Mouse (Mus musculus) ES-E14 (cell line): ENCODE results near the gene Hip1r. TPM values are rescaled to one million over a fixed set of nuclear protein-coding genes. Genes with fewer than 3 reads are reported as not detected.

Experiments used
- DNase-seq: peaks from one replicate; pipeline ENCODE4 v3.0.0-alpha.2; 2013; ENCODE audit warnings: low read depth, low spot score
- H3K27ac ChIP-seq: 2 replicates; pipeline ENCODE4 v1.5.1; 2012; ENCODE audit warnings: low read depth, mild to moderate bottlenecking, low read length, moderate library complexity, mixed read lengths; ENCODE audit not compliant: poor library complexity, insufficient read depth, severe bottlenecking
- H3K36me3 ChIP-seq: 2 replicates; pipeline ENCODE4 v1.6.1; 2012; ENCODE audit warnings: mild to moderate bottlenecking, low read length, moderate library complexity, mixed read lengths; ENCODE audit not compliant: control insufficient read depth, poor library complexity, insufficient read depth, severe bottlenecking
- H3K4me1 ChIP-seq, 2 experiments: fragments of 150-350 bp in 1 of 2; sonication (generic) in 1 of 2; 2 replicates each; pipeline ENCODE4 v1.6.1; 2012; ENCODE audit warnings: low read length in 2 of 2, mild to moderate bottlenecking in 1 of 2, mixed read lengths in 1 of 2; ENCODE audit not compliant: control insufficient read depth in 2 of 2, insufficient read depth in 2 of 2, poor library complexity in 1 of 2
- H3K4me3 ChIP-seq, 2 experiments: fragments of 150-350 bp in 1 of 2; sonication (generic) in 1 of 2; 2 replicates each; pipeline ENCODE4 v1.5.1; 2012; ENCODE audit warnings: low read length in 2 of 2, low read depth in 1 of 2, mild to moderate bottlenecking in 1 of 2, mixed read lengths in 1 of 2; ENCODE audit not compliant: insufficient read depth in 1 of 2, poor library complexity in 1 of 2, severe bottlenecking in 1 of 2
- H3K9ac ChIP-seq: 2 replicates; pipeline ENCODE4 v1.6.1; 2012; ENCODE audit warnings: low read depth, mild to moderate bottlenecking, low read length, mixed read lengths; ENCODE audit not compliant: poor library complexity, insufficient read depth, severe bottlenecking
- H3K9me3 ChIP-seq: fragments of 150-350 bp; sonication (generic); 2 replicates; pipeline ENCODE4 v1.6.1; 2012; ENCODE audit warnings: low read depth, mild to moderate bottlenecking, low read length; ENCODE audit not compliant: control insufficient read depth, insufficient read depth
- CHD2 ChIP-seq: IDR thresholded peaks from 2 replicates; pipeline ENCODE4 v1.6.1; 2014; ENCODE audit warnings: mild to moderate bottlenecking, low read depth, low read length, inconsistent platforms
- HCFC1 ChIP-seq: IDR thresholded peaks from 2 replicates; pipeline ENCODE4 v1.6.1; 2012; ENCODE audit warnings: low read length, inconsistent platforms, borderline replicate concordance; ENCODE audit not compliant: insufficient read depth
- MAFK ChIP-seq: IDR thresholded peaks from 2 replicates; pipeline ENCODE4 v1.6.1; 2014; ENCODE audit warnings: mild to moderate bottlenecking, low read depth, low read length, inconsistent platforms; ENCODE audit not compliant: insufficient read depth
- ZC3H11A ChIP-seq: IDR thresholded peaks from 2 replicates; pipeline ENCODE4 v1.6.1; 2012; ENCODE audit warnings: low read depth, mild to moderate bottlenecking, inconsistent platforms, low read length, borderline replicate concordance
- ZNF384 ChIP-seq: IDR thresholded peaks from 2 replicates; pipeline ENCODE4 v1.6.1; 2012; ENCODE audit warnings: low read depth, low read length, inconsistent platforms
- in situ Hi-C, 2 experiments: fragments of 600-800 bp; cut with MboI; formaldehyde crosslinking; loops; one replicate each; pipeline ENCODE4 v1.15.1; 2025; ENCODE audit warnings: low sequenced_read_pairs in 2 of 2, inconsistent platforms in 1 of 2; ENCODE audit not compliant: unreplicated experiment in 2 of 2
- total RNA-seq: library from RNA; depleted of rRNA; stranded (reverse); fragments of 300-350 nt; gene quantifications from 2 replicates; pipeline ENCODE4 v1.2.3, GENCODE M21; 2012

Hip1r gene
- total RNA-seq, 1 experiment = 9.7 TPM

DNA sequence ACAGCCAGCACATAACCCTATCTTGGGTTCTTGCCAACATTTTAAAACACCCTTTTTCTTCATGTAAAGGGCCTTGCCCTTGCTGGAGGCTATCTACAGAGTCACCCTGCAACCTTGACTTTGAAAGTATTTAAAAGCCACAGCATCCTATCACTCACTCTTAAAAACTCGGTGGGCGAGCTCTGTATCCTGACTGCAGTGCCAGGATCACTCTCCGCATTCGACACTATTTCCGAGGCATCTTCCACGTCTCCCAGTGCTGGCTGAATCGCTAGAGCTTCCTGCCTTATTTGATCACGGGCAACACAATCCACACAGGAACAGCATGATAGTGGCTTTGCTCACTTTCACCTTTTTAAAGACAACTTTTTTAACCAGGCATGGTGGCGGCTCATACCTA is 44.5 kb downstream of the Hip1r start:
- Histone ChIP-seq H3K36me3 (no peaks in the 10 kb centered on the region), H3K4me3 (no peak overlapping the region), H3K27ac (no peak overlapping the region), H3K4me1 (peaks cover 0 to 21% of the 10 kb centered on the region in 2 experiments; a peak in 3 of 4 replicates), H3K9ac (no peak overlapping the region), H3K9me3 (no peaks in the 10 kb centered on the region)
- TF ChIP-seq CHD2 (no peak), ZNF384 (no peak), HCFC1 (no peak), ZC3H11A (no peak), MAFK (no peak)
- no peak for DNase-seq
- in situ Hi-C loops = no loop called here

DNA sequence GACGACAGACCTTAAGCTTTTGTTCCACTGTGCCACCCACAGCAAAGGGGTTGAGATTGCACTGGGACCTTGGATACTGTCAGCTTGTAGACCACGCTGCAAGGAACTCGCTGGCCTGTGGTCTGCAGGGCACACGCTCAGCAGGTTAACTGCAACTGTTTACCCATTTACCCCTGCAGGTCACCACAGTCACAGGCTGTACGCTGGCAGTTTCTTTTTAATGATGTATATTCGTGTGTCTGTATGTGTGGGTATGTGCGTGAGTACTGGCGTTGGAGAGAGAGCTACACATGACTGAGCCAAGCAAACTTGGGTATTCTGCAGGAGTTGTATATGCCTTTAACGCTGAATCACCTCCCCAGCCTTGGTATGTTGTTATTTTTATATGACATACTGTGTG is 45.2 kb downstream of the Hip1r start:
- H3K4me1 ChIP-seq = peaks cover 0 to 18% of the 10 kb centered on the region in 2 experiments; a peak in 3 of 4 replicates
- no peaks in the 10 kb centered on the region for H3K36me3 ChIP-seq

DNA sequence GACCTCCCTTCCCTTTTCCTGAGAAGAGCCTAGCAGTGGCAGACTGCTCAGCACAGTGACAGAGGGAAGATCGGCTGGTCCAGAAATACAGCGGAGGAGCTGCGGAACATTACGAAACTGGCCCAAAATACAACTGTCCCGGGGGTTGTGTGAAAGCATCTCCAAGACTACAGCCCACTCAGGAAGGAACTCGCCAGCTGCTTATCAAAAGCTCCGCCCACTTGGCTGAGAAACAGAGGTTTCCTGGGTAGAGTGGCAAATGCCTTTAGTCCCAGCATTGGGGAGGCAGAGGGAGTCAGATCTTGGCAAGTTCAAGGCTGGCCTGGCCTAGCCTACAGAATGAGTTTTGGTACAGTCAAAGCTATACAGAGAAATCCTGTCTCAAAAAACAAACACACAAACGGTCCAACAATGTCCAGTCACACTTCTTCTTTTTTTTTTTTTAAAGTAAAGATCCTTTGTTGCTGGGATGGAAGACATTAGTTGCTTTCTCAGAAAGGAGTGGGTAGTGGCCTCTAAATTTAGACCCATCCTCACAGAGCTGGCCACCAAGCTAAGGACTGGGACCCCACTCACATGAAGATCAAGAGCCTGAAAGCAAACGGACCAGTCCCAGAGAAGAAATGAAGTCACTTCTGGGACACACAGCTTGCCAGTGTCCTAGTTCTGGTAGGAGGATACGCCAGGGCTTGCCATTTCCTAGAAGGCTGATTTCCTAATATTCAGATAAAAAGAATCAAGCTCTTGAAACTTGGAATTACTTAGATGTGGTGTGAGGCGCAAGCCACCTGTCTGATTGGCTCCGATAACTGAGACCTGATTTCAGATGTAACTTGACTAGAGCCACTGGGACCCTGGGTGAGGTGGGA is 46.2 kb downstream of the Hip1r start:
- no peak for DNase-seq
- Histone ChIP-seq H3K4me1 (peaks cover 0 to 12% of the 10 kb centered on the region in 2 experiments; a peak in 3 of 4 replicates), H3K27ac (no peak overlapping the region), H3K4me3 (no peak overlapping the region), H3K36me3 (no peaks in the 10 kb centered on the region), H3K9ac (0 out of 2 replicates have a peak overlapping the region, but pooled peaks have one; percentile 25), H3K9me3 (no peaks in the 10 kb centered on the region)
- in situ Hi-C loops = no loop called here
- no peak for TF ChIP-seq ZNF384
- TF ChIP-seq HCFC1 = no peak
- TF ChIP-seq MAFK = no peak
- no peak for TF ChIP-seq ZC3H11A
- TF ChIP-seq CHD2 = no peak

More for the DNA sequence above, 45.2 kb downstream of the Hip1r start:
- Histone ChIP-seq H3K27ac (no peak overlapping the region), H3K9ac (no peak overlapping the region), H3K4me3 (no peak overlapping the region), H3K9me3 (no peaks in the 10 kb centered on the region)
- no peak for DNase-seq
- in situ Hi-C loops = no loop called here
- TF ChIP-seq ZC3H11A (no peak), HCFC1 (no peak), MAFK (no peak), ZNF384 (no peak), CHD2 (no peak)

DNA sequence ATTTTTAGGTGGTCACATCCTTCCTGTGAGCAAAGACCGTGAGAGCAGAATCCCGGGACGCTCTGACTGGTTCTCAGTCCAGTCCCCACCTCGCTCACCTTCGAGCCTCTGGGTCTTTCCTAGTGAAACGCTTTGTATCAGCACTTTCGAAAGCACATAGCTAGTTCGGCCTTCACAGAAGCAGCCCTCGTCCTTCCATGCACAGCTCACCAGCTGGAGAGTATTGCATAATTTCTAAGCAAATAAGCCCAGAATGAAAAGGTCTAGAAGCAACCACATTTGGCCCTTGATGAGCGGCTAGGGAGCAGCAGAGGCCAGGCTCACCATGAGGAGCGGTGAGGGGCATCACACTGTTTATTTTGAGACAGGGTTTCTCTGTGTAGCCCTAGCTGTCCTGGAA is 47.7 kb downstream of the Hip1r start:
- Histone ChIP-seq H3K9ac (no peak overlapping the region), H3K4me1 (peaks cover 0 to 9% of the 10 kb centered on the region in 2 experiments; a peak in 1 of 4 replicates), H3K9me3 (no peaks in the 10 kb centered on the region), H3K27ac (no peak overlapping the region), H3K36me3 (peaks cover 4% of the 10 kb centered on the region; the same call in 1 of the 2 replicates), H3K4me3 (no peak overlapping the region)
- DNase-seq = no peak
- TF ChIP-seq CHD2 = no peak
- TF ChIP-seq ZNF384 = no peak
- TF ChIP-seq ZC3H11A = no peak
- no peak for TF ChIP-seq MAFK
- in situ Hi-C loops = no loop called here
